Mouse (Mus musculus): ENCODE measurements around the gene Oprl1.

The Oprl1 gene

GRCm38 (mm10) chr2:181691571-181691970 is 23.2 kb upstream of the Oprl1 start:
- in situ Hi-C loops (cut with MboI; ENCODE audit: low sequenced_read_pairs), result no loop called here

GRCm38 (mm10) chr2:181692304-181692703 is 22.5 kb upstream of the Oprl1 start:
- in situ Hi-C loops (cut with MboI; ENCODE audit: low sequenced_read_pairs), result no loop called here

GRCm38 (mm10) chr2:181693339-181694280 is 21.2 kb upstream of the Oprl1 start, which contains the start of gene Rgs19:
Gene Rgs19, minus strand, starts transcription at chr2:181693977.
- in situ Hi-C loops (cut with MboI; ENCODE audit: low sequenced_read_pairs), result no loop called here

GRCm38 (mm10) chr2:181694581-181694980 is 20.2 kb upstream of the Oprl1 start:
- in situ Hi-C loops (cut with MboI; ENCODE audit: low sequenced_read_pairs), result no loop called here

- in situ Hi-C loops (cut with MboI; ENCODE audit: low sequenced_read_pairs), result no loop called here
These were observed 19.0 kb upstream of the Oprl1 start for GRCm38 (mm10) chr2:181695776-181696175.

- in situ Hi-C loops (cut with MboI; ENCODE audit: low sequenced_read_pairs), result no loop called here
These were observed 17.9 kb upstream of the Oprl1 start for GRCm38 (mm10) chr2:181696801-181697420.

- in situ Hi-C loops (cut with MboI; ENCODE audit: low sequenced_read_pairs), result no loop called here
These were observed 16.6 kb upstream of the Oprl1 start, which contains the start of gene Lkaaear1 for GRCm38 (mm10) chr2:181698241-181698640. Gene Lkaaear1, minus strand, starts transcription at chr2:181698442.

- in situ Hi-C loops (cut with MboI; ENCODE audit: low sequenced_read_pairs), result no loop called here
These were observed 8.1 kb upstream of the Oprl1 start for GRCm38 (mm10) chr2:181706668-181707067.

GRCm38 (mm10) chr2:181713749-181714148 is 1.1 kb upstream of the Oprl1 start:
- in situ Hi-C loops (cut with MboI; ENCODE audit: low sequenced_read_pairs), result no loop called here

GRCm38 (mm10) chr2:181715382-181715781 is 566 bp downstream of the Oprl1 start:
- in situ Hi-C loops (cut with MboI; ENCODE audit: low sequenced_read_pairs), result no loop called here

- in situ Hi-C loops (cut with MboI; ENCODE audit: low sequenced_read_pairs), result no loop called here
These were observed 2.2 kb downstream of the Oprl1 start for GRCm38 (mm10) chr2:181716991-181717390.

- in situ Hi-C loops (cut with MboI; ENCODE audit: low sequenced_read_pairs), result no loop called here
These were observed 5.2 kb downstream of the Oprl1 start for GRCm38 (mm10) chr2:181720061-181720460.

- in situ Hi-C loops (cut with MboI; ENCODE audit: low sequenced_read_pairs), result no loop called here
These were observed 6.4 kb downstream of the Oprl1 start for GRCm38 (mm10) chr2:181721200-181721599.

- in situ Hi-C loops (cut with MboI; ENCODE audit: low sequenced_read_pairs), result no loop called here
These were observed 7.4 kb downstream of the Oprl1 start for GRCm38 (mm10) chr2:181722213-181722612.

- in situ Hi-C loops (cut with MboI; ENCODE audit: low sequenced_read_pairs), result no loop called here
These were observed 12.9 kb downstream of the Oprl1 start for GRCm38 (mm10) chr2:181727659-181728262.

- in situ Hi-C loops (cut with MboI; ENCODE audit: low sequenced_read_pairs), result no loop called here
These were observed 15.2 kb downstream of the Oprl1 start for GRCm38 (mm10) chr2:181730051-181730450.

GRCm38 (mm10) chr2:181752626-181753025 is 37.8 kb downstream of the Oprl1 start:
- in situ Hi-C loops (cut with MboI; ENCODE audit: low sequenced_read_pairs), result no loop called here

- in situ Hi-C loops (cut with MboI; ENCODE audit: low sequenced_read_pairs), result no loop called here
These were observed 43.4 kb downstream of the Oprl1 start for GRCm38 (mm10) chr2:181758147-181758725.

- in situ Hi-C loops (cut with MboI; ENCODE audit: low sequenced_read_pairs), result no loop called here
These were observed 44.2 kb downstream of the Oprl1 start for GRCm38 (mm10) chr2:181759041-181759440.

GRCm38 (mm10) chr2:181763006-181763830 is 48.4 kb downstream of the Oprl1 start, which contains the start of gene Myt1:
Gene Myt1, plus strand, starts transcription at chr2:181763332.
- in situ Hi-C loops (cut with MboI; ENCODE audit: low sequenced_read_pairs), result no loop called here
